Mouse (Mus musculus) liver, adult 2 months (tissue): ENCODE data around the gene Dock4. TPM values are rescaled to one million over a fixed set of nuclear protein-coding genes. Genes with fewer than 3 reads are reported as not detected.

Experiments used
- DNase-seq: peaks from one replicate; pipeline ENCODE4 v3.0.0-alpha.2; 2011; ENCODE audit warnings: low read depth, low spot score; ENCODE audit errors: extremely low read depth
- H3K27ac ChIP-seq: fragments of 200-500 bp; replicated peaks from 2 replicates; pipeline ENCODE4 v1.5.1; 2012; ENCODE audit warnings: low read depth, mild to moderate bottlenecking, control low read depth, inconsistent platforms, low read length; ENCODE audit not compliant: insufficient read depth
- H3K27me3 ChIP-seq: fragments of 200-500 bp; 2 replicates; pipeline ENCODE4 v1.6.1; 2012; ENCODE audit warnings: mild to moderate bottlenecking, moderate library complexity, low read length, inconsistent platforms; ENCODE audit not compliant: control insufficient read depth, insufficient read depth
- H3K36me3 ChIP-seq: fragments of 200-500 bp; 2 replicates; pipeline ENCODE4 v1.6.1; 2012; ENCODE audit warnings: low read length, inconsistent platforms; ENCODE audit not compliant: control insufficient read depth, insufficient read depth
- H3K4me1 ChIP-seq: fragments of 200-500 bp; 2 replicates; pipeline ENCODE4 v1.6.1; 2011; ENCODE audit warnings: low read length; ENCODE audit not compliant: control insufficient read depth, insufficient read depth
- H3K4me3 ChIP-seq: fragments of 200-500 bp; 2 replicates; pipeline ENCODE4 v1.5.1; 2011; ENCODE audit warnings: low read depth, mild to moderate bottlenecking, control low read depth, low read length, moderate library complexity; ENCODE audit not compliant: insufficient read depth
- H3K79me2 ChIP-seq: fragments of 200-500 bp; 2 replicates; pipeline ENCODE4 v1.6.1; 2012; ENCODE audit warnings: inconsistent platforms, mild to moderate bottlenecking, low read length, moderate library complexity; ENCODE audit not compliant: control insufficient read depth, insufficient read depth
- H3K9ac ChIP-seq: fragments of 200-500 bp; 2 replicates; pipeline ENCODE4 v1.6.1; 2012; ENCODE audit warnings: low read depth, mild to moderate bottlenecking, control low read depth, inconsistent platforms, low read length
- CTCF ChIP-seq: fragments of 200-500 bp; IDR thresholded peaks from 2 replicates; pipeline ENCODE4 v1.5.1; 2011; ENCODE audit warnings: low read depth, low read length, control low read depth
- POLR2A ChIP-seq: fragments of 200-500 bp; IDR thresholded peaks from 2 replicates; pipeline ENCODE4 v1.6.1; 2011; ENCODE audit warnings: low read length, control low read depth; ENCODE audit not compliant: insufficient read depth; ENCODE audit errors: extremely low read depth
- WGBS: fragments of 180-500 bp; shearing (Covaris S2); methylation state at CpG from one replicate; pipeline ENCODE4 v1.1.7; 2018; 5-methylcytosine and 5-hydroxymethylcytosine counted together
- polyA plus RNA-seq: library from polyadenylated mRNA; depleted of rRNA; stranded (reverse); fragments of >200 nt; gene quantifications from 2 replicates; pipeline ENCODE4 v1.2.3, GENCODE M21; 2012
- total RNA-seq: library from RNA; depleted of rRNA; stranded (reverse); fragments of >200 nt; gene quantifications from 2 replicates; pipeline ENCODE4 v1.2.3, GENCODE M21; 2014

Dock4 gene
- total and polyA plus RNA-seq, 2 experiments, result 5.9 to 26.8 TPM

DNA sequence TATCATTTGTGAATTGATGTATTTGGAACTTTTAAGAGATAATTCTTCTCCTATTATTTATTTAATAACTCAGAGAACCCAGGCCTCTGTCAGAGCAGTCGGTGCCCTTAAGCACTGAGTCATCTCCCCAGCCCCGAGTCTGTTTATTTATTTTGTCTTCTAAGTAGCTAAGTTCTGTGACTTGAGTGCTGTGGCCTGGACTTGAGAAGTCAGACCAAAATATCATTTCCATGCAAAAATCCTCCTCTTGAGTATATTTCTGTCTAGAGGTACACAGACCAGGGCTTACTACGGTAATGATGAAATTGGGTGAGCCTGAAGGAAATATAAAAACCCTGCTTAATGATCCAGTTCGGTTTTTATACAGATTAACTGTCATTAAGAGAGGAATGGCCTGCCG, 52.1 kb downstream of the Dock4 start:
- no peak overlapping the region for H3K27ac ChIP-seq
- H3K79me2 ChIP-seq, result peaks cover 22% of the 10 kb centered on the region
- TF ChIP-seq POLR2A (no peak), CTCF (no peak)
- peaks cover 19% of the 10 kb centered on the region for H3K4me1 ChIP-seq
- no peak overlapping the region for H3K4me3 ChIP-seq
- H3K9ac ChIP-seq, result no peak overlapping the region
- WGBS, result 71% methylated on average over 5 of the region's 5 CpGs
- H3K36me3 ChIP-seq, result no peaks in the 10 kb centered on the region
- DNase-seq, result no peak
- H3K27me3 ChIP-seq, result no peaks in the 10 kb centered on the region

DNA sequence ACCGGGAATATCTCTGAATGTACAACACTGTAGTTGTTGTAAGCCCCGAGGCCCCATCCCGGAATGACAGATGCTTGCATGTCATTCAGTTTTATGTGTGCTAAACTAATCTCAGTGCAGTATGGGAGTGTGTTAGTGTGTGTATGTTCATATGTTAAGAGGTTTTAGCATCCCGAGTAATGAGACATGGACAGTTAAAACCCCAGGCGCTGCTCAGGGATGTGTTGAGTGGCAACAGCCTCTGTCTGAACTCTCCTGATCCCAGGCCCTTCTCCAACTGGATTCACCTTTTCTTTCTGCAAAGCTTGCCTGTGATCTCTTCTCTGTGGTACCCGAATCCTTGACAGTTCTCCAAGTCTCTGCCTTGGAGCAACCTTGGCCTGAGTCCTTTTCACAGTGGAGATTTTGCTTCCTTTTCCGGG, 52.5 kb downstream of the Dock4 start:
- DNase-seq, result no peak
- Histone ChIP-seq H3K4me3 (no peak overlapping the region), H3K36me3 (no peaks in the 10 kb centered on the region), H3K4me1 (peaks cover 19% of the 10 kb centered on the region), H3K79me2 (peaks cover 24% of the 10 kb centered on the region), H3K9ac (no peak overlapping the region), H3K27ac (0 out of 2 replicates have a peak overlapping the region, but pooled peaks have one; percentile 16), H3K27me3 (no peaks in the 10 kb centered on the region)
- WGBS, result 79% methylated on average over 7 of the region's 7 CpGs
- no peak for TF ChIP-seq CTCF
- no peak for TF ChIP-seq POLR2A

DNA sequence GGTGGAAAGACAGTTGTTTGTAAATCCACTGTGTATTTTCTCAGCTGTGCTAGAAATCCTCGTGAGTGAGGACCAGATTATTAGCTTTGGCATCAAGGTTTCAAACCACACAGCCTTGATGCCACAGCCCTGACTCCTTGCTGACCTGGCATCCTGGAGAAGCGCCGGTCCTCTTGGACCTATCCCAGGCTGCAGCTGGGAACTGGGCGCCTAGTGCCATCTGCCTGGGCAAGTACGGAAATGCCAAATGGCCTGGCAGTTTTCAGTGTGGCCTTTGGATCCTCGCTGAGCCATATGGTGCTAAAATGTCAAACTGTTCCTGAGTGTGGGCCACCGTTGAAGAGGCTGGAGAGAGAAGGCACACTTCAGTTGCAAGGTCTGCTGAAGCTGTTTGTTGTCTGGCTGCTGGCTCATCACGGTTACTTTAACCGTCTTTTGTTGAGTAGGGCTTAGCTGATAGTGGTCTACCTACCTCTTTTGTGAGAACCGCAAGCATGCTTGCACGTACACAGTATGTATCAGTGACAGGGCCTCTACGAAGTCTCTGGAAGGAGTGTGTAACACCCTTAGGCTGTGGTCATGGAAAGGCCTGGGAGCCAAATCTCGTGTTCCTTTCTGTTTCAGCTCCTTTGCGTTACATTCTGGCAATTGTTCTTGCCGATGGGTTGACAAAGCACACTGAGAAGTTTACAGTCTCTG, 53.3 kb downstream of the Dock4 start:
- H3K27me3 ChIP-seq, result no peaks in the 10 kb centered on the region
- peak overlapping the region; percentile 77 for H3K27ac ChIP-seq
- H3K36me3 ChIP-seq, result no peaks in the 10 kb centered on the region
- H3K4me3 ChIP-seq, result no peak overlapping the region
- no peak for TF ChIP-seq POLR2A
- peak; percentile 83 for TF ChIP-seq CTCF
- peak; percentile 94 for DNase-seq
- H3K9ac ChIP-seq, result peak overlapping the region; percentile 13
- H3K4me1 ChIP-seq, result peaks cover 19% of the 10 kb centered on the region
- 24% methylated on average over 15 of the region's 15 CpGs for WGBS
- peaks cover 24% of the 10 kb centered on the region; the same call in 1 of the 2 replicates for H3K79me2 ChIP-seq

DNA sequence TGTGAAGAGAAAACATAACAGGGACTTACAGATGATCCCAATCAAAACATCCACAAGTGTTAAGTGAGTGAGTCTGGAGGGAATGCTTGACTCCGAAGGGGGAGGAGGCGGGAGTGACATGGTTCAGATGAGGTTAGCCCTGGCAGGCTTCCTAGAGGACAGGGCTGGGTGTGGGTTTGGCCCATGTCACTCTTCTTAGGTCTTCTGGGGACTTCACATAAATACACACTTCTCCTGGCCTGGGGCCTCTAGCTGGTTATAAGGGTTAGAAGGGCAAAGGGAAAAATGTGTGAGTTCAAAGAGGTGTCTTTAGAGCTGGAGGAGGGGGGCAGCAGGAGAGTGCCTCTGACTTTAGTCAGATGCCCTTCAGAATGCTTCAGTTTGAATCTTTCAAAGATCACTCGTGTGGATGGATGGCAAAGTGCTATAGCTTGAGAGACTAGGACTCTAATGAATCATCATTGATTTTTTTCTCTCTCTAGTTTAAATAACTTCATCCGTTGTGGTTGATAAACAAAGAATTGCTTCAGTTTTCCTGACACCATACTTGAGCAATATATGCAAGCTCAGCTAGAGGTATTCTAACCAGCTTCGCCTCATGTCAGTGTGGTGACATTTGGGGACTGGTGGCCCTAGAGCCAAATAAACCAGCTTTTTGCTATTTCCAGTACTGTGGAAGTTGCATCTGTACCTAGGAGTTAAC, 54.0 kb downstream of the Dock4 start:
- peaks cover 31% of the 10 kb centered on the region for H3K79me2 ChIP-seq

DNA sequence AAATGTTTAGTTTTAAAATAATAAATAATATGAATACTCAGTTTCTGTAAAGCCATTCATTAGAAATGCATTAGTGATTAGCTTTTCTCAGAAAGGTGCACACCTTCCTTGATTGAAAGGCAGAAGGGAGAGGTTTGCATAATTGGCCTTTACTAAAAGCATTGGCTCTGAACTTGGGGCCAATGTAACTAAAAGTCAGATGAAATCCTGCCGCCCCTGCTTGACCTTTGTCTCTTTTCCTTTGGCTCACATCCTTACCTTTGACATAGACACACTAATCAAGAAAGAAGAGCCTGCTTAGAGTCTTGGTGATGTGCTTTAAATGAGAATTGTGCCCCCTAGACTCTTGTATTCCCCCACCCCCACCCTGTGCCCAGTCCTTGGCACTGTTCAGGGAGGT, 55.4 kb downstream of the Dock4 start:
- Histone ChIP-seq H3K79me2 (peaks cover 33% of the 10 kb centered on the region), H3K4me3 (no peak overlapping the region), H3K27me3 (no peaks in the 10 kb centered on the region), H3K4me1 (peaks cover 20% of the 10 kb centered on the region), H3K9ac (no peak overlapping the region), H3K36me3 (no peaks in the 10 kb centered on the region), H3K27ac (peak overlapping the region; percentile 74)
- peak; percentile 94 for DNase-seq
- whole genome bisulfite sequencing, result 27% methylated on average over 1 of the region's 1 CpGs
- TF ChIP-seq CTCF (no peak), POLR2A (no peak)

More for the DNA sequence above, 54.0 kb downstream of the Dock4 start:
- no peaks in the 10 kb centered on the region for H3K36me3 ChIP-seq
- H3K9ac ChIP-seq, result peak overlapping the region; percentile 13; the same call in 1 of the 2 replicates
- peak overlapping the region; percentile 77 for H3K27ac ChIP-seq
- 15% methylated on average over 5 of the region's 5 CpGs for WGBS
- TF ChIP-seq CTCF (no peak), POLR2A (no peak)
- no peak overlapping the region for H3K4me3 ChIP-seq
- H3K4me1 ChIP-seq, result peaks cover 19% of the 10 kb centered on the region
- DNase-seq, result peak; percentile 87
- no peaks in the 10 kb centered on the region for H3K27me3 ChIP-seq

DNA sequence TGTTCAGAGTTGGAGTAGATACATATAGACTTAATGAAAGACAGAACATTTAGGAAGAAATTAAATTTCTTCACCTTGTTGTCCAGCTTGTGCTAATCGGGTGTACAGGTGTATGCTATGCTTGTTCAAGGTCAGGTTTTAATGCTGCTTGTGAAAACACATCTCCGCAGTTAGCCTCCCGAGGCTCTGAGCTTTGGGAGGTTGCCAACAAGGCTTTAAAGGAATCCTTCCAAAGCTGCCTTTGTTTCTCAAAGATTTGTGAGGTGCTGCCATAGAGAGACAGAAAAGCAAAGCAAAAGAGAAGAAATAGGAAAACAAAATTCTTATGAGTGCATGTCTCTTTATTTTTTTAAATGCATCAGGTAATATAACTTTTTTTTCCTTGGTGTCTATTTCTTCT, 57.8 kb downstream of the Dock4 start:
- Histone ChIP-seq H3K79me2 (peaks cover 31% of the 10 kb centered on the region), H3K4me1 (peaks cover 25% of the 10 kb centered on the region), H3K36me3 (no peaks in the 10 kb centered on the region), H3K27ac (no peak overlapping the region), H3K4me3 (no peak overlapping the region), H3K27me3 (no peaks in the 10 kb centered on the region), H3K9ac (no peak overlapping the region)
- DNase-seq, result no peak
- 52% methylated on average over 3 of the region's 3 CpGs for WGBS
- TF ChIP-seq CTCF (no peak), POLR2A (no peak)
